Comparison of ENCODE assay signal across 8 mouse cellular contexts in the genomic region with DNA sequence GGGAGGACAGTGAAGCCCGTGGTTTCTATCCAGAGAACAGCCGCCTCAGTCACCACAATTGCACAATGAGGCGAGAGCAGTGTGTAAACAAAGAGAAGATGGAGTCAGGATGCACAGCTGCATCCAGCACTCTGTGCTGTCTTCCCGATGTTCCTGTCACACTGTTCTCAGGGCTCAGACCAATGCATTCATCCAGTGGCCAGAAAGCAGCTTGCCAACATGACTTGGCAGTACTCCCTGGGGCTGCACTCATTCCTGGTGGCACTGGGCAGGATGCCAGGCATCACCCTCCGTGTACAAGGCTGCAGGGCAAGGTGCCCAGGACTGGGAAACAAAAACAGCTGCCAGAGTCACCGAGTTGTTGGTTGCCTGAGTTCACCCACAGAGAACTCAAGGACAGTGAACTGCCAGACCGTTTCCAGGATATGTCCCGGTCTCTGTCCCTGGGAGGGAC.
A peak's percentile ranks its signal among the peaks of the same experiment; 100 is the strongest.
DNase-seq lines count a peak whose midpoint lies in the region; ATAC-seq and TF ChIP-seq lines count a peak whose summit lies in the region.

No protein-coding gene starts in this region.

- no peaks in the 10 kb centered on the region for H3K36me3 ChIP-seq in liver, adult 2 months (ENCODE audit: control insufficient read depth, insufficient read depth, low read length)
- no peaks in the 10 kb centered on the region for H3K36me3 ChIP-seq in liver, embryonic 12.5 days
- H3K36me3 ChIP-seq in megakaryocyte, embryonic 14.5 days (replicated peaks; ENCODE audit: low read length) = no peaks in the 10 kb centered on the region
- no peaks in the 10 kb centered on the region for H3K36me3 ChIP-seq in stomach, embryonic 15.5 days

- no peaks in the 10 kb centered on the region for H3K9me3 ChIP-seq in liver, embryonic 12.5 days (replicated peaks)
- no peaks in the 10 kb centered on the region for H3K9me3 ChIP-seq in megakaryocyte, embryonic 14.5 days
- no peaks in the 10 kb centered on the region for H3K9me3 ChIP-seq in stomach, embryonic 15.5 days

- no peak for TF ChIP-seq CTCF in liver, adult 2 months (IDR thresholded peaks at IDR 0.05; ENCODE audit: low read depth, low read length)

- H3K4me2 ChIP-seq in liver, embryonic 12.5 days = no peak overlapping the region
- H3K4me2 ChIP-seq in stomach, embryonic 15.5 days = no peak overlapping the region

- no peaks in the 10 kb centered on the region; the same call in 1 of the 2 replicates for H3K4me1 ChIP-seq in liver, adult 2 months (ENCODE audit: control insufficient read depth, insufficient read depth, low read length)
- no peaks in the 10 kb centered on the region for H3K4me1 ChIP-seq in liver, embryonic 12.5 days
- 0 out of 2 replicates have a peak, but pooled peaks cover 3% of the 10 kb centered on the region for H3K4me1 ChIP-seq in megakaryocyte, embryonic 14.5 days
- H3K4me1 ChIP-seq in stomach, embryonic 15.5 days = no peaks in the 10 kb centered on the region

- 14% methylated on average over 8 of the region's 8 CpGs for WGBS in liver, adult 2 months
- 49% methylated on average over 8 of the region's 8 CpGs for WGBS in liver, embryonic 12.5 days (ENCODE audit: insufficient replicate concordance)
- WGBS in stomach, embryonic 15.5 days = 48% methylated on average over 8 of the region's 8 CpGs

- DNase-seq in liver, adult 2 months (ENCODE audit: extremely low read depth, low read depth, low spot score) = peak; percentile 98
- DNase-seq in cerebellum, postnatal 10 days = peak; percentile 94 to 96
- DNase-seq in heart, adult 9 months (ENCODE audit: low spot score in 2 of 2) = peak; percentile 88 to 94
- peak; percentile 97 for DNase-seq in layer of hippocampus, adult 9-11 months

- no peaks in the 10 kb centered on the region for H3K27me3 ChIP-seq in liver, adult 2 months (ENCODE audit: control insufficient read depth, insufficient read depth, low read length)
- H3K27me3 ChIP-seq in liver, embryonic 12.5 days (replicated peaks) = no peaks in the 10 kb centered on the region
- H3K27me3 ChIP-seq in megakaryocyte, embryonic 14.5 days (replicated peaks) = peaks cover 2% of the 10 kb centered on the region
- no peaks in the 10 kb centered on the region for H3K27me3 ChIP-seq in stomach, embryonic 15.5 days (replicated peaks)

- no peak overlapping the region for H3K9ac ChIP-seq in liver, adult 2 months (ENCODE audit: low read depth, low read length)
- H3K9ac ChIP-seq in liver, embryonic 12.5 days = no peak overlapping the region
- no peak overlapping the region for H3K9ac ChIP-seq in stomach, embryonic 15.5 days

- no peak for TF ChIP-seq POLR2A in liver, adult 2 months (IDR thresholded peaks at IDR 0.05; ENCODE audit: extremely low read depth, insufficient read depth, low read length)

- ATAC-seq in liver, embryonic 12.5 days = no peak
- 0 out of 2 replicates have a peak, but pooled peaks have one; percentile 43 for ATAC-seq in stomach, embryonic 15.5 days (ENCODE audit: insufficient read depth, low FRiP score, low read depth)
- no peak for ATAC-seq in erythroblast, adult 5-6 weeks (replicated peaks; ENCODE audit: low FRiP score, poor library complexity, severe bottlenecking)

- no peak overlapping the region for H3K27ac ChIP-seq in liver, adult 2 months (replicated peaks; ENCODE audit: insufficient read depth, low read depth, low read length)
- H3K27ac ChIP-seq in liver, embryonic 12.5 days = no peak overlapping the region
- H3K27ac ChIP-seq in stomach, embryonic 15.5 days = no peak overlapping the region

- H3K79me2 ChIP-seq in liver, adult 2 months (ENCODE audit: control insufficient read depth, insufficient read depth, low read length) = no peaks in the 10 kb centered on the region

- no peak overlapping the region for H3K4me3 ChIP-seq in liver, adult 2 months (ENCODE audit: insufficient read depth, low read depth, low read length)
- no peak overlapping the region for H3K4me3 ChIP-seq in liver, embryonic 12.5 days
- peak overlapping the region; percentile 35 for H3K4me3 ChIP-seq in megakaryocyte, embryonic 14.5 days (replicated peaks)
- H3K4me3 ChIP-seq in stomach, embryonic 15.5 days (replicated peaks) = no peak overlapping the region
